ENCODE assay signal across 34 mouse cellular contexts in genomic region chr16:91588703-91589102, GRCm38 (mm10).
"Had no signal": no experiment of that assay in that cellular context is flagged by ENCODE, and none has a peak within 500 bp of the region (broad histone marks: within the 10 kb centered on the region; RNA-seq: fewer than 3 reads in every experiment).

No protein-coding gene starts in this region.

- H3K4me3 ChIP-seq: heart, embryonic 12.5 days; heart, embryonic 13.5 days; heart, embryonic 15.5 days; hindbrain, embryonic 10.5 days; hindbrain, embryonic 12.5 days; hindbrain, embryonic 13.5 days; hindbrain, embryonic 15.5 days; intestine, embryonic 15.5 days; kidney, embryonic 15.5 days; layer of hippocampus, adult 2 months; left cerebral cortex, adult 2 months had no signal

- H3K4me1 ChIP-seq: heart, embryonic 13.5 days; hindbrain, embryonic 15.5 days had no signal

- DNase-seq: heart, postnatal 10 days; heart, postnatal 14 days; heart, postnatal 36 days; heart, postnatal 4 days; kidney, adult 11 months; kidney, adult 18-20 months; kidney, adult 2 months; kidney, adult 8-10 months; kidney, adult 9 months; kidney, postnatal 10 days; kidney, postnatal 14 days; kidney, postnatal 25 days; kidney, postnatal 36 days; kidney, postnatal 4 days; layer of hippocampus, adult 9-11 months; layer of hippocampus, postnatal 36 days had no signal

- H3K27me3 ChIP-seq: heart, embryonic 12.5 days; heart, embryonic 13.5 days; heart, embryonic 15.5 days; hindbrain, embryonic 12.5 days; hindbrain, embryonic 13.5 days; hindbrain, embryonic 15.5 days; intestine, embryonic 15.5 days; kidney, embryonic 15.5 days had no signal

- ATAC-seq: hindbrain, embryonic 16.5 days; inflammation-experienced regulatory T-cells, adult 6 months; intestine, embryonic 15.5 days; intestine, embryonic 16.5 days; intestine, postnatal 0 days had no signal

- H3K27ac ChIP-seq: heart, embryonic 13.5 days; heart, embryonic 15.5 days; hindbrain, embryonic 12.5 days; hindbrain, embryonic 13.5 days; hindbrain, embryonic 14.5 days; hindbrain, embryonic 15.5 days; intestine, embryonic 15.5 days; kidney, embryonic 15.5 days; kidney, postnatal 0 days; layer of hippocampus, adult 2 months; left cerebral cortex, adult 2 months had no signal

- H3K36me3 ChIP-seq: intestine, embryonic 15.5 days had no signal

- H3K4me2 ChIP-seq: heart, embryonic 11.5 days; heart, embryonic 12.5 days; heart, embryonic 13.5 days; heart, embryonic 15.5 days; hindbrain, embryonic 12.5 days; hindbrain, embryonic 13.5 days; hindbrain, embryonic 14.5 days; hindbrain, embryonic 15.5 days; intestine, embryonic 15.5 days; kidney, embryonic 15.5 days had no signal

- H3K9me3 ChIP-seq: heart, embryonic 12.5 days; heart, embryonic 13.5 days; heart, embryonic 15.5 days; hindbrain, embryonic 10.5 days; hindbrain, embryonic 12.5 days; hindbrain, embryonic 13.5 days; hindbrain, embryonic 15.5 days; intestine, embryonic 15.5 days; kidney, embryonic 15.5 days had no signal

- H3K9ac ChIP-seq: heart, embryonic 12.5 days; heart, embryonic 13.5 days; heart, embryonic 15.5 days; hindbrain, embryonic 12.5 days; hindbrain, embryonic 13.5 days; hindbrain, embryonic 14.5 days; hindbrain, embryonic 15.5 days; intestine, embryonic 15.5 days; kidney, embryonic 15.5 days had no signal
